Mouse (Mus musculus): ENCODE measurements around the gene Clec4n.
"Not testable (repeated sequence)": the region's sequence is repeated elsewhere in the genome, so short reads cannot be mapped to it uniquely, and the experiment has no call there.

The Clec4n gene

GRCm38 (mm10) chr6:123292751-123293400 lies 63.2 kb downstream of the Clec4n start:
- in situ Hi-C loops (cut with MboI, MseI), result no loop called here

- in situ Hi-C loops (cut with MboI, MseI), result not testable (repeated sequence)
Observed at GRCm38 (mm10) chr6:123293509-123293908, 63.9 kb downstream of the Clec4n start.
